Mouse (Mus musculus): Measurements from ENCODE around the gene Tmem184b.

Tmem184b gene

DNA sequence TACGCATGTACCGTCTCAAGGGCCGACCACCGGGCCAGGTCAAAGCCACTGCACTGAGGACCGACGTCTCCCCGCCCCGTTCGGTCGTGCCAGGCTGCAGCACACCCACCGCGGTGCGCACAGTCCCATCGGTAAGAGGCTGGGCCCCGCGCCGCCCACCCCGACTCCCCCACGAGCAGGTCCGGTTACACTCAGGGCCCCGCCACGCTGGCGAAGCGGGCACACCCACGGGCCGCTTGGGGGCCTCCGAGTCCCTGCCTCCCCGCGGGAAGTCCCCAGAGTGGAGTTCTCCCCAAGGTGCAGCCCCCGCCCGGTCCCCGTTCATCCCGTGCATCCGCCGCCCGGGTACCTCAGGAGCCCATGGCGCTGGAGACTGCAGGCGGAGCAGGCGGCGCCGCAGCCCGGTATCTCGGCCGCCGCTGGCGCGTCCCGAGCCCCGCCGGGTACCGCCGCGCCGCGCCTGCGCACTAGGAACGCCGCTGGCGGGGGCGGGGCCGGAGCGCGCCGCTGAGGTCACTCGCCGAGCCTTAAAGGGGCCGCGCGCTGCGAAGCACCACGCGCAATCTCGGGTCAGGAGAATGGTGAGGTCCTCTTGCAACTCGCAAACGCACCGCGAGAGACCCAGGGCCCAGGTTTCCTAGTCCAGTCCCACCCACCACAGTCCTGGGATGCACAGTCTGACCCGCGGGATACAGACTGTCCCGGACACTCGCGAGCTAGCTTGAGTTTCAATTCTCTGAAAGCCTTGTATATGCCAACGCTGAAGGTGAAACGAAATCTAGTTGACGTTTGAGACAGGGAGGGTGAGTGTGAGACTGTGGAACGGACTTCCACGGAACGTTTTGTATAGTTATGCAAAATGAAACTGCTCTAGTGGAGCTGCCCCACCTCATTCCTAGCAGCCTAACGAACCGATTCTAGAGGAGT lies at the start of gene Tmem184b:
TSS of gene Tmem184b (minus strand) at position 734 of the 927 bp plus-strand sequence.
- DNase-seq (ENCODE audit: low spot score) = peak; percentile 73

DNA sequence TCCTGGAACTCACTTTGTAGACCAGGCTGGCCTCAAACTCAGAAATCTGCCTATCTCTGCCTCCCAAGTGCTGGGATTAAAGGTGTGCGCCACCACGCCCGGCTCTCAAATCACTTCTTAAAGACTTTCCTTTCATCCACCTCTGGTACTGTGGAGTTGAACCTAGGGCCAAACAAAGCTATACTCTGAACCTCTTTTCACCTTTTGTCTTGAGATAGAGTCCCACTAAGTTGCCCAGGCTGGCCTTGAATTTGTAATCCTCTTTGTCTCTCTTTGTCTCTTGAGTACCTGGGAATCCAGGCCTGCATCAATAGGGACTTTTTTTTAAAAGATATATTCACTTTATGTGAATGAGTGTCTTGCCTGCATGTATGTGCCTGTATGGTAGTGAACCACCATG lies 44.7 kb upstream of the Tmem184b start:
- DNase-seq (ENCODE audit: low spot score) = no peak

GRCm38 (mm10) chr15:79445786-79446654 lies 42.7 kb upstream of the Tmem184b start:
- DNase-seq (ENCODE audit: low spot score) = no peak

GRCm38 (mm10) chr15:79443856-79444410 lies 40.6 kb upstream of the Tmem184b start:
- no peak for DNase-seq (ENCODE audit: low spot score)

- no peak for DNase-seq (ENCODE audit: low spot score)
Observed at GRCm38 (mm10) chr15:79442961-79443518, 39.7 kb upstream of the Tmem184b start.

DNA sequence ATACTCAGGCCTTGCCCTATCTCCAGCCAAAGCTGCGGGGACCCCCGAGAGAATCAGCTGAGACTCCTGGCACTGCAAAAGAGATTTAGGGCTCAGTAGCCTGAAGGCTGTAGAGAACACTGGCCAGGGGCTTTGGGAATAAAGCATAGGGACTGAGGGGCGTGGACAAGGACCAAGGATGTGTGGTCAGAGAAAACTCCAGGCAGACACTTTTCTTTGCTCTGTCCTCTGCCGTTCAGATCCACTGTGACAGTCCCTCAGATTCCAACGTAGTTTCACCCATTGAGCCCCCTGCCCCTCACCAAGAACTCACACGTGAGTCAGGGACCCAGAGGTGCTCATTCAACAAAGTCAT lies 38.9 kb upstream of the Tmem184b start:
- DNase-seq (ENCODE audit: low spot score) = no peak

- peak; percentile 60 for DNase-seq (ENCODE audit: low spot score)
Observed at GRCm38 (mm10) chr15:79441331-79442256, 38.2 kb upstream of the Tmem184b start.

GRCm38 (mm10) chr15:79440651-79441330 lies 37.4 kb upstream of the Tmem184b start:
- no peak for DNase-seq (ENCODE audit: low spot score)

DNA sequence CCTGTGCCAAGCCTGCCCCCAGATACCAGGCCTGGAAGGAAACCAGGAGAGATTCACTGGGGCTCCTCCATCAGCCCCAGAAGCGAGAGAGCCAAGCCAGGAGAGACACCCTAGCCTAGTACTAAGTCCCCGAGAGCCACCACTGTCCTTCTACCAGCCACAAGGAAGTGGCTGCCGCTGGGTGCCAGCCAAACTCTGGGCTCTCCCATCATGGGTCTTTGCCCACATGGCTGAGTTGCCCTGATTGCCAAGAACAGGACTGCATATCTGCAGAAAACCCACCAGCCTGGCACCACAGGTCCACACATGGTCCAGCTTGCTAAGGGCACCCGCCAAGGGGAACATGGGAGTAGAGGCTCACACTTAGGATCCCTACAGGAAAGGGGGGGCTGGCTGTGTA lies 36.9 kb upstream of the Tmem184b start:
- no peak for DNase-seq (ENCODE audit: low spot score)

- DNase-seq (ENCODE audit: low spot score) = no peak
Observed at GRCm38 (mm10) chr15:79439386-79439785, 36.0 kb upstream of the Tmem184b start.

- no peak for DNase-seq (ENCODE audit: low spot score)
Observed at GRCm38 (mm10) chr15:79438816-79439215, 35.4 kb upstream of the Tmem184b start.

GRCm38 (mm10) chr15:79438209-79438810 lies 34.9 kb upstream of the Tmem184b start:
- DNase-seq (ENCODE audit: low spot score) = no peak

DNA sequence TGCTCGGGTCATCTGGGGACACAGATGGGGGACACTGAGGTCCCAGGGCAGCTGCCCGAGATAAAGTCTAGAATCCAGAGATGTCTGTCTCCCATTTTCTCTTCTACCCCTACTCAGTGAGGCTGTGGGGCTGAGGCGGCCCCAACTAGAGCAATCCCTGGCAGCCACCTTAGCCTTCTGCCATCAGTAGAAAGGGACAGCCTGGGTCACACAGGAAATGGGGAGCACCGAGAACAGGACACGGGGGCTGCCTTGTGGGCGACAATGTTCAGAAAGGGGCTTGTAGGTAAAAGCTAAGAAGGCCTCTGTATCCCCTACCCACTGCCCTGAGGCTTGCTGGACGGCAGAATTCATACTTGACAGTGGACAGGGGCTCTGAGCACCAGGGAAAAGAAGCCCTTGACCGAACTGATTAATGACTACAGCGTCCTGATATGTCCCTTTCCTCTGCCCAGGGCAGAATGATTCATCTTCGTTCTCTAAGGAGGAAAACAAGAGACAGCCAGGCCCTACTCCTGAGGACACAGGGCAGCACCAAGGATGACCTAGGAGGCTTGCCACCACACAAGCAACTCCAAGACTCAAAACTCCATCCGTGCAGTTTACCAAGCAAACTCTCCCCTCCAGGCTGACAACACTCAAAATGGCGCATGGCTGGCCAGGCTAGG lies 34.3 kb upstream of the Tmem184b start:
- no peak for DNase-seq (ENCODE audit: low spot score)

DNA sequence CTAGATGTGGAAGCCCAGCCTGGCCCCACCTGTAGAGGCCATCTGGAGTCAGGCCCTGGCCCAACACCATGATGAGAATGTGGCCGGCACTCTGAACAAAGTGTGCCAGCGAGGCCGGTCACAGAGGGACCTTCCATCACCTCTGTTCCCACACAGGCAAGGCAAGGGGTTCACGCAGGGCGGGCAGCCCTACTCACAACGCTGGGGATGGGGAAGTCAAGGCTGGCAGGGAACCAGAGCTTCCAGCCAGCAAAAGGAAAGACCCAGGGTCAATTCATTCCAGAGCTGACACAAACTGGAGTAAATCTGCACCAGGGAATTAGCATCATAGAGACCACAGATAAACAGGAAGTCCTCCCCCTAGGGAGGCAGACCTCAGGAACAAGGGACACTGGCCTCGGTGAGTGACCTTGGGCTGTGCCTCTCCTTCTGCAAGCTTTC lies 33.1 kb upstream of the Tmem184b start:
- no peak for DNase-seq (ENCODE audit: low spot score)

DNA sequence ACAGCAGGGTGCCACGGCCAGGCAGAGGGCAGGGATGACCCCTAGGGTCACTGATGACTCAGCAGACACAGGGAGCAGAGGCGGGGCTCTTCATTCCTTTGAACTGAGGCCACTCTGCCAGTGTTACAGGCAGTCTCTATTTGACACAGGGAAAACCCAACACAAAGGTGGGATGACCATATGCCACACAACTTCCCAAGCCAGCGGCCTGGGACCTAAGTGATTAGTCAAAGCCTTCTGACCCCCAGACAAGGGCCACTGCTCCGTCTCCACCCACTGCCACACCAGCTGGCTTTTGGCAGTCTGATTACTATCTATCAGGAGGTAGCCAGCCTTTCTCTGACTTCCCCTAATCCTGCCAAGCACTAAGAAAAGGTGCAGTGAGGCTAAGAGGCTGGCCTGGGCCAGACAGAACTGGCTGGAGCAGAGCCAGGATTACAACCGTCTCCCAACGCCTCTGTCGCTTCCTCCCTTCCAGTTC lies 31.9 kb upstream of the Tmem184b start:
- DNase-seq (ENCODE audit: low spot score) = no peak

DNA sequence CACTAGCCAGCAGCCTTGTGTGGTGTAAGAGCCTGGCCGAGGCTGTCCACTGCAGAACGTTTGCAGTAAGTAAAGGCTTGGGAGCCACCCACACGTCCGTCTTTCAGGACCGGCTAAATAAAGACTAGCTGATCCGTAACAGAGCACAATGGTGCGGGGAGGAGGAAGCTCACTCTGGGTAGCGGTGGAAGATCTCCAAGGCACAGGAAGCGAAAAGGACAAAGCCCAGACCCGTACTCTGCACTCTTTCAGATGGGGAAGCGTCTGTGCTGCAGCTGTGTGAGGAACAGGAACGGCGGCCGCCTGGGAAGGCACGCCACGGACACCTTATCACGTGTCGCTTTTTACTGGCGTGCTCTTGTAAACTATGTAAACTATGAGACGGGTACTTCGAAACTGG lies 29.5 kb upstream of the Tmem184b start:
- DNase-seq (ENCODE audit: low spot score) = no peak

DNA sequence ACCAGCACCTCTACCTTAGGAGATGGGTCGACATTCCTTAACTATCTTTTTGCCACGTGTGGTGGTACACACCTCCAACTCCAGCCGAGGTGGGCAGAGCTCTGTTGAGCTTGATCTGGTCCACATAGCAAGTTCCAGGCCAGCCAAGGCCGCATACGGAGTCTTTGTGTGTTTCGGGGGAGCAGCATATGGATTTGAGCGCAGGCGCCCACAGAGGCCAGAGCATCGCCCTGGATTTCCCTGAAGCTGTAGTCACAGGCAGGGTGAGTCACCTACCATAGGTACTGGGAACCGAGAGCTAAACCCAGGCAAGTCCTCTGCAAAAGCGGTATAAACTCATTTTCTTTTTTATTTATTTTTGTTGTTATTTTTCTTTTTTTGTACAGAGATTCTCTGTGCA lies 29.0 kb upstream of the Tmem184b start:
- DNase-seq (ENCODE audit: low spot score) = no peak

GRCm38 (mm10) chr15:79431925-79432324 lies 28.6 kb upstream of the Tmem184b start:
- DNase-seq (ENCODE audit: low spot score) = no peak

DNA sequence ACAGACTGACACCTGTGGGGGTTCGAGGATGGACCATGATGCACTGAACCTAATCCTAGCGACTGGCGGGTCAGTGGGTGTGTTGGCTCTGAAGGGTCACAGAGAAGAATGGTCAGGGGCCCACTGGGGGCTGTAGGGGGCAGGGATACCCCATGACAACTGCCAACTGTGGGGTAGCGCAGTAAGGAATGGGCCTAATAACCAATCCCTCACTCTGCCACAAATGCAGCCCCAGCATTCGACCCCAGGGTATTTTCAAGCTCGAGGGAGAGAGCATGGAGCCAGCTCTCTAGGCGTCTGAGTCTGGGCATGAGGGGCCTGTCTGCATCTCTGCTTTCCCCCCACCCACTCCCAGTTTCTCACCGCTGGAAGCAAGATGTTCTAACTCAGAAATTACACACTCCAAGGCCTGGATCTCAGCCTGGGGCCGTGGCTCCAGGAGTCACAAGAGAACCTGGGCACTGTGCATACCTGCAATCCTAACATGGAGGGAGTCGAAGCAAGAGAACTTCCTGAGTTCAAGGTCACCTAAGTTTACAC lies 27.2 kb upstream of the Tmem184b start:
- no peak for DNase-seq (ENCODE audit: low spot score)
